Mouse (Mus musculus) spleen, postnatal 36 days (tissue): ENCODE results near the gene Mb.
A peak's percentile ranks its signal among the peaks of the same experiment; 100 is the strongest.

Source experiments
- DNase-seq, 2 experiments: peaks; one replicate each; pipeline ENCODE4 v3.0.0; 2022; ENCODE audit warnings: low spot score in 2 of 2, mixed read lengths in 1 of 2

Mb gene

GRCm38 (mm10) chr15:77050570-77050969 is at the start of gene Mb:
TSS of gene Mb (minus strand) at chr15:77050670.
- no peak for DNase-seq

GRCm38 (mm10) chr15:77099756-77100155 is 49.3 kb upstream of the Mb start:
- no peak for DNase-seq

GRCm38 (mm10) chr15:77097358-77097757 is 46.9 kb upstream of the Mb start:
- no peak for DNase-seq

GRCm38 (mm10) chr15:77095216-77095615 is 44.7 kb upstream of the Mb start:
- no peak for DNase-seq

GRCm38 (mm10) chr15:77094431-77094830 is 44.0 kb upstream of the Mb start:
- DNase-seq: no peak

GRCm38 (mm10) chr15:77091394-77091793 is 40.9 kb upstream of the Mb start:
- DNase-seq: no peak

GRCm38 (mm10) chr15:77090531-77090930 is 40.1 kb upstream of the Mb start:
- no peak for DNase-seq

- no peak for DNase-seq
Measured at GRCm38 (mm10) chr15:77089249-77089648, 38.8 kb upstream of the Mb start.

- DNase-seq: no peak
Measured at GRCm38 (mm10) chr15:77086488-77086887, 36.0 kb upstream of the Mb start.

GRCm38 (mm10) chr15:77085818-77086217 is 35.3 kb upstream of the Mb start:
- no peak for DNase-seq

- no peak for DNase-seq
Measured at GRCm38 (mm10) chr15:77081454-77081853, 31.0 kb upstream of the Mb start.

- no peak for DNase-seq
Measured at GRCm38 (mm10) chr15:77080684-77081254, 30.3 kb upstream of the Mb start.

GRCm38 (mm10) chr15:77079890-77080361 is 29.5 kb upstream of the Mb start:
- DNase-seq: no peak

GRCm38 (mm10) chr15:77079256-77079822 is 28.9 kb upstream of the Mb start:
- no peak for DNase-seq

- DNase-seq: no peak
Measured at GRCm38 (mm10) chr15:77078786-77079185, 28.3 kb upstream of the Mb start.

- DNase-seq: no peak
Measured at GRCm38 (mm10) chr15:77077906-77078305, 27.4 kb upstream of the Mb start.

GRCm38 (mm10) chr15:77076523-77076922 is 26.1 kb upstream of the Mb start:
- DNase-seq: no peak

GRCm38 (mm10) chr15:77072556-77073163 is 22.2 kb upstream of the Mb start:
- no peak for DNase-seq

GRCm38 (mm10) chr15:77071501-77071900 is 21.0 kb upstream of the Mb start:
- DNase-seq: peak; percentile 5 to 9

- DNase-seq: no peak
Measured at GRCm38 (mm10) chr15:77070745-77071268, 20.3 kb upstream of the Mb start.

- no peak for DNase-seq
Measured at GRCm38 (mm10) chr15:77069019-77069418, 18.5 kb upstream of the Mb start.

- DNase-seq: no peak
Measured at GRCm38 (mm10) chr15:77068439-77068861, 18.0 kb upstream of the Mb start.

- DNase-seq: no peak
Measured at GRCm38 (mm10) chr15:77066233-77066632, 15.8 kb upstream of the Mb start.
